Mouse (Mus musculus) cerebellum, adult 8-10 months (tissue): ENCODE measurements around the gene Tenm4.

Experiments used
- DNase-seq: peaks from one replicate; pipeline ENCODE4 v3.0.0; 2022

Gene Tenm4

DNA sequence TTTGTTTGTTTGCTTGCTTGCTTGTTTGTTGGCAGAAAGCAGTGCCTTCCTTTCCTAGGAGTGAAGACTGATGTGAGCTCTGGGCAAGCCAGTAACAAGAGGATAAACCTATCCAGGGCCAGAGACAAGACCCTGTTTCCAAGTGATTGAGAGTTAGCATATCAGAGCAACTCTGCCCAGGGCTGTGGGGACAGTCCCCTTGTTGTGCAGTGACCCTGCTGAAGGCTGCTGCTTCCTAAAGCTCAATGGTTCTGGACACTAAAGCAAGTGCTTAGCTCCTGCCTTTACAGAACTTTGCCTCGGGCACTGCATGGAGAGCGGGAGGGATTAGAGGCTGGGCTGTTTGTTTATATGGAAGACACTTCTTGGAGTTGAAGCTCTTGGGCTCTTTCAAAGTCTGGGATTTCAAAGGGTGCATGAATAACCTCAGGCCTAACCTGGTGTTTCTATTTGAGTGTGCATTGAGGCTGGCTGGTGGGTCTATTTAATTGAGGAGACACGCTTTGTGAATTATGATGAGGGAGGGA is 185.3 kb downstream of the Tenm4 start:
- no peak for DNase-seq

- peak; percentile 10 for DNase-seq
Observed at GRCm38 (mm10) chr7:96357550-96357949, 186.5 kb downstream of the Tenm4 start.

DNA sequence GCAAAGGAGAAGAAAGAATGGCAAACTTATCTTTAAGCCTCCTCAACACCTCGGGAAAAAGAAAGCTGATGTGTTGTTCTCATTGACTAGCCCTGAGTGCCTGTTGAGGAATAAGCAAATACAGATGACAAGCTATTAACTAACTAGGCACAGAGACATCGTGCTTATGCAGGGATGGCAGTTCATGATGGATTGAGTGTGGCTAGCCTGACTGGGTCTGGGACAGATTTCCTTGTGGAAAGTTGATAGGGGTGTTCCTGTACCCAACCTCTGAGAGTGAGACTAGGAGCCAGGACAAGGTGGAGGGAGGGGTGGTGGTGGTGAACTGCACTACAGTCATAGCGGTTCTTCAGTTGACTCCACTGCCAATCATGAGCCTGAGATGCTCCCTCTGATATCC is 192.3 kb downstream of the Tenm4 start:
- DNase-seq = no peak

GRCm38 (mm10) chr7:96369947-96370346 is 198.9 kb downstream of the Tenm4 start:
- no peak for DNase-seq

- DNase-seq = no peak
Observed at GRCm38 (mm10) chr7:96374004-96374663, 203.1 kb downstream of the Tenm4 start.

DNA sequence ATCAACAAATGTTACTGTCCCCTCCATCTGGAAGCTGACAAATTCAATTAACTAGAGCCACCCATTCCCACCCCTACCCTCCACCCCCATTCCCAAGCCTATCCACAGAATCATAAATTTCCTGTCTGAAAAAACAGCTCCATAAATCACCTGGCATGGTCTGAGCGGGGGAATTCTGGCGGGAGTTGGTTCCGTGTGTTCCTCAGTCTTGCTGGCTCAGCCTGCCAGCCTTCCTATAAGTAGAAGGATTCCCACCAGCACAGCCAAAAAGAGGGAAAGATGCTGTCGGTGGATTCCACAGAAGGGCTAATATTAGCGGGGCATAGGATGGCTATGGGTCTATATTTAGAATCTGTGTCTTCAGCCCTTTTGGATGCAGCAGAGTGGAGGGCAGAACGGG is 204.5 kb downstream of the Tenm4 start:
- DNase-seq = no peak

DNA sequence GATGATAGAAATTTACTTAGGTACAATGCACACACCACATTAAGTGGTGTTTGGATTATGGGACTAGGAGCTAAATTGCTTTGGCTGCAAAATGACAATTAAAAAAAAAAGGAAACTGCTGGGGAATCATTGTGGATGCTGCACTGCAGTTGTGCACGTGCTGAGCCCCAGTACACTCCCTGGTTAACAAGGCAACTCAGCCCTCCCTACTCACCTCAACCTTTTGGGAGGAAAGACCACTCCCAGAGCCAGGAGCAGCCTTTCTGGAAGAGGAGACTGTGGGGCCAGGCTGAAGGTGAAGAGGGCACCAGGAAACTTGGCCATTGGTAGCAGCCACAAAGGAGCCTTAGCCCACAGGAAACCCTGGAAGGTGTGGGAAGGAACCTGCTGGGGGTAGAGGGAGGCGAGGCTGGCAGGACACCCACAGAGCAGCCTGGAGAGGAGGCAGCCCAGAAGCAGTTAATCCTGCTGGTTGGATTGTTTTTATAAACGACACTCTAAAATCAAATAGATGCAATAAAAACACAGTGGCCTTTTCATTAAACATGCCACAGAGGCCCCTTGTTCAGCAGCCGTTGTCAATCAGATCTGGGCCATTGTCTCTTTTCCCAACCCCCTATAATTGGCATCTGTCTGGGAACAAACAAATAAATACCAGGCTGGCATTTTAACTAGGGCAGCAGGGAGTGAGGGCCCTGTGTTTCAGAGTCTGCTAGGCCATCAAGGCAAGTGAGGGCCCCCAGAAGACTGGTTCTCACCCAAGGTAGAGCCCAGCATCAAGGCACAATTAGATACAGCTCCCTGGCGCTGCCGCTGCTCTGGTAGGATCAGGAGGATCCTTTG is 212.9 kb downstream of the Tenm4 start:
- DNase-seq = no peak

- DNase-seq = no peak
Observed at GRCm38 (mm10) chr7:96384726-96385500, 213.9 kb downstream of the Tenm4 start.

DNA sequence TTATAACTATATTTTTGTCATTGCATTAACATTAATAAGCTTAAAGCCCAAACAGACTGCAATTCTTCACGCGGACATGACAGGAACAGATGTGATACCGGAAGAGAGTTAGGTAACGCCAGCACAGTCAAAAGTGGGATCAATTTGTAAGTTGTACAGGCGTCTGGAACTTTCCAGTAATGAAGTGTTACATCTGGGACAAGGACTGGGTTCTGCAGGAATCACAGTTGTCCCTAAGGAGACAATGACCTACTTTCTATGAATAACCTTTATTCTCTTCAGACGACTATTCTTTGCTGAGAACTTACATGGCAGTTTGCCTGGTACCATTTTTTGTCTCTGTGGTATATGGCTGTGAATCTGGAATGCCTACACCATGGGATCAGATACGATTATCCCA is 214.8 kb downstream of the Tenm4 start:
- no peak for DNase-seq

- DNase-seq = no peak
Observed at GRCm38 (mm10) chr7:96390034-96390670, 219.1 kb downstream of the Tenm4 start.

DNA sequence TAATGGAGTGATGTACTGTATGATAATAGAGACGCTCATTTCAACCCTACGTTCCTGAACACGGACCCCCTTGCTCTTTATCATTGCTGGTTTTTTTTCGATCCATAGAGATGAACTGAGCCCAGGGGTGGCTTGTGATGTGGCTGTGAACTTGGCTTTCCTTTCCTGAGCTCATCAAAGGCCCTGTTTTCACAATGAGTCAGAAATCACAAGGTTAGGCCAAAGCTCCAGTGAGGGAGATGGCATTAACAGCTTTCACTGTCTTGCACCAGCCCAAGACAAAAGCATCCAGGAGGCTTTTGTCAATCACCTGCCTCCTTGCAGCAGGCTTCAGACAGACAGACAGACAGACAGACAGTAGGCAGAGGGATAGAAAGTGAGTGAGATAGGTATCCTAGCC is 219.8 kb downstream of the Tenm4 start:
- DNase-seq = no peak

GRCm38 (mm10) chr7:96391797-96392472 is 220.9 kb downstream of the Tenm4 start:
- DNase-seq = no peak

DNA sequence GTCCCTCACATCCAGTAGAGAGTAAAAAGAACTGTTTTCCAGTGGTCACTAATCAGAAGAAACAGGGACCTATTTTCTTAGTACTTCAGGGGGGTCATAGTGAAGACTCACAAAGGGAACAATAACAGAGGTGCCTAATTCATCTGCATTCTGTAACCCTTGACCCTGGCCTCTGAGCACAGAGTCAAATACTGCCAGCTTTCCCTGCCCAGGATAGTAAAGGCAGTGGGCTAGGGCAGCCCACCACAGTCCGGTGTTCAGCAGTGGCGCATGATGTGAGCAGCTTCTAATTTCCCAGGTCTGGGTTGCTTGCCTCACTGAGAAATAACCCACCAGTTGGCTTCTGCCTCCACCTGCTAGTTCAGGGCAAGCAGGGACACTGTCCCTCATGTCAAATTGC is 221.6 kb downstream of the Tenm4 start:
- no peak for DNase-seq

DNA sequence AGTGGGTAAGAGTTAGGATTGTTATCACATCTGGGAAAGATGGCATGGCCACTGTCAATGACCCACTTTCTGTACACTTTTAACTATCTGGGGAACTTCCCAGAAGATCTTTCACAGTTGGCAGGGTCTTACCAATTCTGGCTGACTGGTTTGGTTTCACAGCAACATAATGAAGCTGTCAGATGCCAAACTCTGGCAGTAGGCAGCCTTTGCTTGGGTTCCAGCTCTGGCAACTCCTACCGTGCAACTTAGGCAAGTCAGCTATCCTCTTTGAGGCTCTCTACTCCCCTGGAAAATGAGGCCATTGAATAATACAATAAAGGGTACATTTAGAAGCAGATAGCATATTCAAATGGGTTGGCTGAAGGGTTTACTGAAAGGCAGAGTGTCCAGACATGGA is 226.9 kb downstream of the Tenm4 start:
- DNase-seq = no peak

GRCm38 (mm10) chr7:96400411-96400810 is 229.4 kb downstream of the Tenm4 start:
- no peak for DNase-seq

GRCm38 (mm10) chr7:96406630-96407214 is 235.7 kb downstream of the Tenm4 start:
- no peak for DNase-seq

DNA sequence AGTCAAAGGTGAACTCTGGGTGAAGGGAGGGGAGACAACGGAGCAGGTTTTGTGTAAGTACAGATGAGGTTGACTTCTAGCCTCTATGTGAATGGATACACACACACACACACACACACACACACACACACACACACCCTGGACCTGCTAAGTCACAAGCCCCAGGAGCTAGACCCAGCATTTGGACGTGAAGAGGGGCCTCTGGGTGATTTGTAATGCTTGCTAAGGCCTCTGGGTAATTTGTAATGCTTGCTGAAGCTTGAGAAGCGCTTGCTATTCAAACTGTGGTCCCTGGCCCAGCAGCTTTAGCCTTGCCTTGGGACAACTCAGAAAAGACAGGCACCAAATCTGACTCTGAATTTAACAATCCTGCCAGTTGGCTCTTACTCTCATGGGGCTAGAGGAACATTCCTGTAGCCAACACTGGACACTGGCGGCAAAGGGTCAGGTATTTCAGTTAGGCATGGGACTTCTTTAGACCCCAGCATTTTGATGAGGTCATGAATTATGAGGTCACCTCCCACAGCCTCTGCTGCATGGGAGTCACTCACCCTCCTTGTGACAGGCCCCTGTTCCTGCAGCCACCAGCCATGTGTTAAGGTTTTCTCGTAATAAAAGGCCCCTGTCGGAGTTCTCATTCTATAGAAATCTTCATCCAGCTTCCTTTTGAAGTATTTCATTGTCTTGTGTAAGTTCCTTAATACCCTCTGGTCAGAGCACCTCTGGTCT is 237.3 kb downstream of the Tenm4 start:
- DNase-seq = no peak

DNA sequence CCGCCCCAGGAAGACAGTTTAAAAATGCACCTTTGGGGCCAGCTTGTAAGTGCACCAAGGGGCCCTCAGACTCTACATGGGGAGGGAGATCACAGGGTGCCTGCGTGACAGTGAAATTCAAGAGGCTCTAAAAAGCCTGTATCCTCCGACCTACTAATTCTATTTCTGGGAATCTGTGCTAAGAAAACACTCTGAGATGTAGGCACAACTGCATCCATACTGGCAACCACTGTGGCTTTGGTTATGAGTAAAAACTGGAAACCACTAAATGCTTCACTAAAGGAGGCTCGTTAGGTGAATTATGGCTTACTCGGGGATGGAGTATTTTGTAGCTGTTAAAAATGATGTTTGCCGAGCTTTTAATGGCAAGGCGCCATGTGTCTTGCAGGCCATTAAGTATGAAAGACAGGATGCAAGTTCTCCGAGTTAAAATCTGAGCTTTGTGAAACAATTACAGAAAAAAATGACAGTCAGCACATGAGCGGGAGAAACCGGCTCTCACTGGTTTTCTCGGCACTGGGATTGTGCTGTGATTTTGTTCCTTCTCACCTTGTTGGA is 238.4 kb downstream of the Tenm4 start:
- DNase-seq = no peak

GRCm38 (mm10) chr7:96413822-96414221 is 242.8 kb downstream of the Tenm4 start:
- DNase-seq = no peak

GRCm38 (mm10) chr7:96414290-96415055 is 243.4 kb downstream of the Tenm4 start:
- DNase-seq = peak; percentile 25
